Mouse (Mus musculus) lung, adult 2 months (tissue): ENCODE results near the gene Bcl6b.

Source experiments
- CTCF ChIP-seq: fragments of 200-500 bp; IDR thresholded peaks from 2 replicates; pipeline ENCODE4 v1.5.1; 2011; ENCODE audit warnings: mild to moderate bottlenecking, low read length, control low read depth; ENCODE audit not compliant: insufficient read depth
- POLR2A ChIP-seq: fragments of 200-500 bp; IDR thresholded peaks from 2 replicates; pipeline ENCODE4 v1.6.1; 2011; ENCODE audit warnings: low read depth, mild to moderate bottlenecking, control low read depth, low read length, borderline replicate concordance; ENCODE audit errors: extremely low read depth

GRCm38 (mm10) chr11:70201691-70202090 is 27.9 kb downstream of the Bcl6b start:
- TF ChIP-seq CTCF: peak; percentile 98
- no peak for TF ChIP-seq POLR2A
